Mouse (Mus musculus) adrenal gland (tissue): ENCODE measurements around the gene Tti1.

Experiments used
- intact Hi-C: fragments of 180-260 bp; cut with DNase I; formaldehyde crosslinking; loops from one replicate; pipeline ENCODE4 v1.15.1; 2025

Gene Tti1

GRCm38 (mm10) chr2:157979241-157979640, 49.0 kb downstream of the Tti1 start:
- intact Hi-C loops, result no loop called here

GRCm38 (mm10) chr2:157975595-157975994, 52.6 kb downstream of the Tti1 start:
- intact Hi-C loops, result no loop called here

GRCm38 (mm10) chr2:157974604-157975501, 53.4 kb downstream of the Tti1 start:
- intact Hi-C loops, result no loop called here

GRCm38 (mm10) chr2:157970669-157971068, 57.6 kb downstream of the Tti1 start:
- intact Hi-C loops, result no loop called here

GRCm38 (mm10) chr2:157970124-157970523, 58.1 kb downstream of the Tti1 start:
- intact Hi-C loops, result no loop called here

GRCm38 (mm10) chr2:157967856-157968255, 60.4 kb downstream of the Tti1 start:
- intact Hi-C loops, result no loop called here

GRCm38 (mm10) chr2:157957707-157958108, 70.5 kb downstream of the Tti1 start:
- intact Hi-C loops, result no loop called here

GRCm38 (mm10) chr2:157953978-157954377, 74.3 kb downstream of the Tti1 start:
- intact Hi-C loops, result no loop called here

- intact Hi-C loops, result loop anchor here (5.0 kb wide), 1 partner anchor 307 kb away; no protein-coding TSS in a partner anchor
Measured at GRCm38 (mm10) chr2:157944156-157944893, 83.9 kb downstream of the Tti1 start.

GRCm38 (mm10) chr2:157943514-157944155, 84.6 kb downstream of the Tti1 start:
- intact Hi-C loops, result loop anchor here (5.0 kb wide), 1 partner anchor 306 kb away; no protein-coding TSS in a partner anchor

GRCm38 (mm10) chr2:157940586-157941185, 87.5 kb downstream of the Tti1 start:
- intact Hi-C loops, result loop anchor here (5.0 kb wide), 1 partner anchor 303 kb away; no protein-coding TSS in a partner anchor

- intact Hi-C loops, result no loop called here
Measured at GRCm38 (mm10) chr2:157936676-157937075, 91.6 kb downstream of the Tti1 start.

- intact Hi-C loops, result no loop called here
Measured at GRCm38 (mm10) chr2:157935444-157936171, 92.6 kb downstream of the Tti1 start.

GRCm38 (mm10) chr2:157932655-157933054, 95.6 kb downstream of the Tti1 start:
- intact Hi-C loops, result no loop called here
